Mouse (Mus musculus) kidney, adult 2 months (tissue): ENCODE measurements at regions not wholly inside any gene's neighbourhood (a gene's known extent, or its start where the extent isn't known, plus 50 kb on each side); places are given as distances from the start of the nearest gene placed in this dataset.

ENCODE experiments used
- CTCF ChIP-seq: fragments of 200-500 bp; conservative IDR thresholded peaks from 2 replicates; pipeline ENCODE4 v1.5.1; 2011; ENCODE audit warnings: low read depth, mild to moderate bottlenecking, control low read depth, low read length, moderate library complexity, mixed read lengths; ENCODE audit not compliant: insufficient read depth, insufficient read length
- POLR2A ChIP-seq: fragments of 200-500 bp; IDR thresholded peaks from one replicate; pipeline ENCODE4 v1.6.1; 2011; ENCODE audit warnings: low read depth, low read length, control low read depth

- no peak for TF ChIP-seq CTCF
- TF ChIP-seq POLR2A = no peak
Observed at GRCm38 (mm10) chr1:151263372-151263771, 53.4 kb downstream of the Gm47996 start.
